Mouse (Mus musculus) thymus, adult 2 months (tissue): ENCODE measurements around the gene Ltk. TPM values are rescaled to one million over a fixed set of nuclear protein-coding genes. Genes with fewer than 3 reads are reported as not detected.
A peak's percentile ranks its signal among the peaks of the same experiment; 100 is the strongest.

Source experiments
- DNase-seq: peaks from one replicate; pipeline ENCODE4 v3.0.0; 2021
- H3K27ac ChIP-seq: fragments of 200-500 bp; 2 replicates; pipeline ENCODE4 v1.5.1; 2012; ENCODE audit warnings: low read length, control low read depth; ENCODE audit not compliant: control insufficient read depth, insufficient read depth
- H3K27me3 ChIP-seq: fragments of 200-500 bp; 2 replicates; pipeline ENCODE4 v1.6.1; 2012; ENCODE audit warnings: mild to moderate bottlenecking, low read length, moderate library complexity, mixed read lengths; ENCODE audit not compliant: control insufficient read depth, insufficient read depth
- H3K36me3 ChIP-seq: fragments of 200-500 bp; 2 replicates; pipeline ENCODE4 v1.6.1; 2012; ENCODE audit warnings: mild to moderate bottlenecking, low read length, moderate library complexity; ENCODE audit not compliant: control insufficient read depth, insufficient read depth
- H3K4me1 ChIP-seq: fragments of 200-500 bp; replicated peaks from 2 replicates; pipeline ENCODE4 v1.6.1; 2012; ENCODE audit warnings: low read length; ENCODE audit not compliant: control insufficient read depth, insufficient read depth
- H3K4me3 ChIP-seq: fragments of 200-500 bp; 2 replicates; pipeline ENCODE4 v1.5.1; 2012; ENCODE audit warnings: mild to moderate bottlenecking, low read length, control low read depth, moderate library complexity; ENCODE audit not compliant: control insufficient read depth, insufficient read depth
- CTCF ChIP-seq: fragments of 200-500 bp; IDR thresholded peaks from 2 replicates; pipeline ENCODE4 v1.5.1; 2012; ENCODE audit warnings: mild to moderate bottlenecking, control low read depth, low read length, moderate library complexity, borderline replicate concordance; ENCODE audit not compliant: control insufficient read depth, poor library complexity, insufficient read depth; ENCODE audit errors: extremely low read depth
- POLR2A ChIP-seq: fragments of 200-500 bp; IDR thresholded peaks from 2 replicates; pipeline ENCODE4 v1.6.1; 2012; ENCODE audit warnings: mild to moderate bottlenecking, low read length, control low read depth, moderate library complexity; ENCODE audit not compliant: control insufficient read depth, poor library complexity, insufficient read depth; ENCODE audit errors: extremely low read depth
- WGBS: fragments of 180-500 bp; shearing (Covaris S2); methylation state at CpG from one replicate; pipeline ENCODE4 v1.1.7; 2018; 5-methylcytosine and 5-hydroxymethylcytosine counted together
- polyA plus RNA-seq: library from polyadenylated mRNA; depleted of rRNA; stranded (reverse); fragments of >200 nt; gene quantifications from 2 replicates; pipeline ENCODE4 v1.2.3, GENCODE M21; 2012

The Ltk gene
- polyA plus RNA-seq, 1 experiment, result 11.5 TPM

- TF ChIP-seq POLR2A, result no peak
- no peak for TF ChIP-seq CTCF
- no peaks in the 10 kb centered on the region for H3K36me3 ChIP-seq
- H3K4me3 ChIP-seq, result peak overlapping the region; percentile 48
- no peak overlapping the region for H3K27ac ChIP-seq
- peaks cover 20% of the 10 kb centered on the region for H3K27me3 ChIP-seq
- peak; percentile 31 for DNase-seq
- peaks cover 16% of the 10 kb centered on the region for H3K4me1 ChIP-seq
- WGBS, result 2% methylated on average over 76 of the region's 77 CpGs
Measured at GRCm38 (mm10) chr2:119758101-119758843, 2.0 kb downstream of the Ltk start.

DNA sequence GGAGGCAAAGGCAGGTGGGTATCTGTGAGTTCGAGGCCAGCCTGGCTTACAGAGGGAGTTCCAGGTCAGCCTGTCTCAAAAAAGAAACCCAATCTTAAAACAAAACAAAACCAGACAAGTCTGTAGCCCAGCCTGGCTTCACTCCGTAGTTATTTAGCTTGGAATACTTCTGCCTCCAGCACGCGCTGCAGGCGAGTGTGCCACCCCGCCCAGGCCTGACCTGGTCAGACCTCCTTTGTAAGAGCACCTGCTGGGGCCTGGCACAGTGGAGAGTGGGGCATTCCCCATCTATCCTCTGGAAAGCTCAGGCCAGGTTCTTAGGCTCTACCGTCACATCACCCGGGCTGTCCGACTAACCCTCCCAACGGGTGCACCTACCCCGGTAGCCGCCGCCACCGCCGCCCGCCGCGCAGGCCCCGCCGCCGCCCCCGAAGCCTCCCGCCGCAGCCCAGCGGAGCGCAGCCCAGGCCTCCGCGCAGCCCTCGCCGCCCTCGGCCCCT, 2.6 kb downstream of the Ltk start:
- no peak overlapping the region for H3K27ac ChIP-seq
- peaks cover 16% of the 10 kb centered on the region for H3K4me1 ChIP-seq
- WGBS, result 11% methylated on average over 23 of the region's 31 CpGs
- H3K4me3 ChIP-seq, result peak overlapping the region; percentile 48
- TF ChIP-seq POLR2A, result no peak
- TF ChIP-seq CTCF, result no peak
- H3K36me3 ChIP-seq, result no peaks in the 10 kb centered on the region
- H3K27me3 ChIP-seq, result peaks cover 20% of the 10 kb centered on the region
- no peak for DNase-seq

GRCm38 (mm10) chr2:119749260-119749659, 11.0 kb downstream of the Ltk start:
- DNase-seq, result no peak
- Histone ChIP-seq H3K27ac (no peak overlapping the region), H3K4me3 (no peak overlapping the region), H3K27me3 (peaks cover 8% of the 10 kb centered on the region; the same call in 1 of the 2 replicates), H3K4me1 (peaks cover 1% of the 10 kb centered on the region; the same call in 1 of the 2 replicates), H3K36me3 (no peaks in the 10 kb centered on the region)
- 94% methylated on average over 13 of the region's 13 CpGs for WGBS
- TF ChIP-seq CTCF, result no peak
- no peak for TF ChIP-seq POLR2A

DNA sequence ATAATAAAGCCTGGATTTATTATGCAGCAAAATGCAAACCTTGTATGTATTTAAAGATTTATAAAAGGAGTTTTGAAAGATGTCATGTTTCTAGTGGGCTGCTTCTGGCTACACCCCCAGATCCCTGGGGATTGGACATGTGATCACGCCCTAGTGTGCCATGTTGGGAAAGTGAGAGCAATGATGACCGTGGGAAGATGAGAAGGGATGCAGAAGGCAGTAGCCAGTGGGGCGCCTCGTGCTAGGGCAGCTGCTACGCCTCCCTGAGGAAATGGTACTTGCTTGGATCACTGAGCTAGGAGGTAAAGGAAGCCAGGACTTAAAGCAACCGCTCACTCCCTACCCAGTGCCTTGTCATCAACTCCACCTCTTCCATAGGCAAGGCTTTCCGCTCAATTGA, 12.7 kb downstream of the Ltk start:
- no peak for TF ChIP-seq CTCF
- TF ChIP-seq POLR2A, result no peak
- Histone ChIP-seq H3K4me1 (peaks cover 15% of the 10 kb centered on the region), H3K36me3 (no peaks in the 10 kb centered on the region), H3K4me3 (no peak overlapping the region), H3K27me3 (peaks cover 15% of the 10 kb centered on the region), H3K27ac (no peak overlapping the region)
- no peak for DNase-seq
- 89% methylated on average over 7 of the region's 7 CpGs for WGBS

DNA sequence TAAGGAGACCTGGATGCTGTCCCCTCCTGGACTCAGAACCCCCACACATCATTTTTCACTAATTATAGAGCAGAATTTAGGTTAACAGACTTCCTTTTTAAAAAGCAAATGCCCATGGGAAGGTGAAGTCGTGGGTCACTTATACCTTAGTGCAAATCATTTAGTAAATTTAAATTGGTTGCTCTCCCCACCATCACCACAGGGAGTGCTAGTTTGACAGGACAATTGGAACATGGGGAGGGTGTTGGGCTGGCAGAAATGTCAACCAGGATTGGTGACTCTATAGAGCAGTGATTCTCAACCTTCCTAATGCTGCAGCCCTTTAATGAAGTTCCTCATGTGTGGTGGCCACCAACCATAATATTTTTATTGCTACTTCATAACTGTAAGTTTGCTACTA, 14.9 kb downstream of the Ltk start:
- Histone ChIP-seq H3K27me3 (peaks cover 15% of the 10 kb centered on the region), H3K36me3 (no peaks in the 10 kb centered on the region), H3K27ac (no peak overlapping the region), H3K4me1 (peaks cover 26% of the 10 kb centered on the region), H3K4me3 (no peak overlapping the region)
- no peak for TF ChIP-seq CTCF
- no peak for TF ChIP-seq POLR2A
- peak; percentile 22 for DNase-seq
- WGBS, result 7% methylated on average over 1 of the region's 1 CpGs

- Histone ChIP-seq H3K4me3 (no peak overlapping the region), H3K27me3 (peaks cover 15% of the 10 kb centered on the region), H3K4me1 (peaks cover 26% of the 10 kb centered on the region), H3K27ac (no peak overlapping the region), H3K36me3 (no peaks in the 10 kb centered on the region)
- peak; percentile 12 for DNase-seq
- TF ChIP-seq CTCF (no peak), POLR2A (no peak)
- WGBS, result 17% methylated on average over 46 of the region's 46 CpGs
Measured at GRCm38 (mm10) chr2:119744163-119745111, 15.8 kb downstream of the Ltk start.
